Mouse (Mus musculus): ENCODE results near the gene Cyth2.

Gene Cyth2

DNA sequence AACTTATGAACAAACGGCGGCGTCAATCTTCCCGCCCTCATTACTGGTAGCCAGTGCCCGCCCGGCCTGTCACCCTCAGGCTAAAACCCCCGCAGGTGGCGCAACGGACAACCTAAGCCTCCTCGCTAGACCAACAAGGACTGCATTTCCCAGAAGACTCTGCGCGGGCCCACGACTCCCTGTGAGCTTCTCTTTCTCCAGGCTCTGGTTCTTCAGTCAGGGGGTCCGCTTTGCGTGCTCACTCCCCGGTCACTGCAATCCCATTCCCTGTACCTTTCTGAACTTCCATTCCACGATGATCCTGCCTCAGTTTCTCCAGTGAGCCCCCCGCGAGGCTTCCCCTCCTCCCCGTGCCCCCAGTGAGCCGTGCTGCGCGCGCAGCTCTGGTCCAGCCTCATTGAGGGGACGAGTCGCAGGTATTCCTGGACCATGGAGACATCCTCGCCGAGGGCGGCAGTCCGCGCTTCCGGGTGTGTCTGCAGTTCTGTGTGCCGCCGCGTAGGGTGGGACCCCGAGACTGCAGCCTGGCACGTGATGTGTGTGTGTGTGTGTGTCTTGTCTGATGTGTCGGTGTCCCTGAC lies 30.8 kb downstream of the Cyth2 start, which contains the start of gene Lmtk3:
Gene Lmtk3 (plus strand): TSS at position 228 of the 581 bp plus-strand sequence.
- no peak for TF ChIP-seq GATA4 (IDR thresholded peaks at IDR 0.05; ENCODE audit: insufficient replicate concordance, low read length)

DNA sequence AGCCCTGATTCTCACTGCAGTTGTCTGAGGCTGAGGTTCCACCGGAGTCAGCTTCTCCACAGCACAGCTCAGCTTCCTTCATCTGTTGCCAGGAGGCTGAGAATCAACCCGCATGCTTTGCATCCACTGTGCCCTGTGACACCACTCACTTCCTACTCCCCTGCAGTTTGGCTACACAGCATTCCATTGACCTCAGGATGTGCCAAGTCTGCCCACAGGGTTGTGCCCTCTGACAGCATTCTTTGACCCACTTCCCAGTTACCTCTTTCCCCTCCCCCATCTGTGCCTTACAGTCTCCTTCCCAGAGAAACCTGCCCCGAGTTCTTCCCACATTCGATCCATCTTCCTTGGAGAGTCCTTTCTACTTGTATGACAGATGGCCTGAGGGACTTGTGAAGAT lies 32.1 kb downstream of the Cyth2 start:
- TF ChIP-seq GATA4 (IDR thresholded peaks at IDR 0.05; ENCODE audit: insufficient replicate concordance, low read length) = no peak

DNA sequence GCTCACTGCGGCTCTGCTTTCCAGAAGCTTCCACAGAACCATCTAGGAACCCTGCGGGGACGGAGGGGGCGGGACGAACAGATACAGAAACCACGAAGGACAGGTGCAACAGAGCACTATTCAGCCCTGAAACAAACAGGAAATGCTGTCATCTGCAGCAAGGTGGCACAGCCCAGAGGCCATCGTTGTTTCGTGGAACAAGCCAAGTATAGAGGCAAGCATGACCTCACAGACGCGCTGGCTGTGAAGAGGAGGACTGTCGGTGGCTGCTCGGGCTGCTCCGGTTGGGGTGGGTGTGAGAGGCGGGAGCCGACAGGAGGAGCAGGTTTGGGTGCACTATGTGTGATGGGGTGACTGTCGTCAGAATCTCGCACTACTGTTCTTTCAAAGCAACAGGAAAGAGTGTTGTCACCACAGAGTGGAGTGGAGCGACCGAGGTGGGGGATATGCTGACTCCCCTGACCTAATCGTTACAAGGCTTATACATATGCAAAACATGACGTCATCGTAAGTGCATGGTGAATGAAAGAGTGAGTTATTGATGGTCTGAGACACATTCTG lies 35.2 kb downstream of the Cyth2 start:
- no peak for TF ChIP-seq GATA4 (IDR thresholded peaks at IDR 0.05; ENCODE audit: insufficient replicate concordance, low read length)

DNA sequence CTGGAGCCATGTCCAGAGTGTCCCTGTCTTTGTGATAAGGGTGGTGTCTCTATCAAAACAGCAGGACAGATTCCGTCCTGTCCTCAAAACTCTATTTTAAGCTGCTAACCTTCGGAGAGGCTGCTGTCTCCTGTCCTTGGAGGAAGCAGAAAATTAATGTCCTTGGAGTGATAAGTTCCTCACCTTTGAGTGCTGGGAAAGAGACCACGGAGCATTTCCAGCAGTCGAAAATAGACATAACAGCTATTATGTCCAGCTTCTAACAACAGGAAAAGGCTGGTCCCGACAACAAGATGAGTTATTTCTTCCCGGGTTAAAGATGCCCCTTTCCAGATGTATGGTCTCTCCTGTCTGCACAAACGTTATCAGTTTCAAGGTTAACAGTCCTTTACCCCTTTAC lies 39.1 kb downstream of the Cyth2 start:
- no peak for TF ChIP-seq GATA4 (IDR thresholded peaks at IDR 0.05; ENCODE audit: insufficient replicate concordance, low read length)

DNA sequence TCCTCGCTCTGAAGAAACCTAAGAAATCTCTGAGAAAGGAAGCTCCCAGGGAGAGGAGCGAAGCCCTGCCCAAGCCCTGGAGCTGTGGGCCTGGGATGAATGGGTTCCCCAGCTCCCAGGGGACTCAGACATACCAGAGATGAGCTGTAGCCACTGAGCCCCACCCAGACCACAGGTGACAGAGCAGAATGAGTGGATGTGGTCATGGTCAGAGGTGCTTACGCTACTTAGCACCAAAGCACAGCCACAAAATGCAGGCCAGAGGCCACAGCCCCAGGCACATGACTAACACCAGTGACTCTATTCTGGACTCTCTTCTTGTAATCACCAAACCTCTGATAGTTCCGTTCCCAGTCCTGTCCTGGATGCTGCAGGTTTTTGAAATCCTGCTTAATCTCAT lies 43.3 kb downstream of the Cyth2 start:
- no peak for TF ChIP-seq GATA4 (IDR thresholded peaks at IDR 0.05; ENCODE audit: insufficient replicate concordance, low read length)

DNA sequence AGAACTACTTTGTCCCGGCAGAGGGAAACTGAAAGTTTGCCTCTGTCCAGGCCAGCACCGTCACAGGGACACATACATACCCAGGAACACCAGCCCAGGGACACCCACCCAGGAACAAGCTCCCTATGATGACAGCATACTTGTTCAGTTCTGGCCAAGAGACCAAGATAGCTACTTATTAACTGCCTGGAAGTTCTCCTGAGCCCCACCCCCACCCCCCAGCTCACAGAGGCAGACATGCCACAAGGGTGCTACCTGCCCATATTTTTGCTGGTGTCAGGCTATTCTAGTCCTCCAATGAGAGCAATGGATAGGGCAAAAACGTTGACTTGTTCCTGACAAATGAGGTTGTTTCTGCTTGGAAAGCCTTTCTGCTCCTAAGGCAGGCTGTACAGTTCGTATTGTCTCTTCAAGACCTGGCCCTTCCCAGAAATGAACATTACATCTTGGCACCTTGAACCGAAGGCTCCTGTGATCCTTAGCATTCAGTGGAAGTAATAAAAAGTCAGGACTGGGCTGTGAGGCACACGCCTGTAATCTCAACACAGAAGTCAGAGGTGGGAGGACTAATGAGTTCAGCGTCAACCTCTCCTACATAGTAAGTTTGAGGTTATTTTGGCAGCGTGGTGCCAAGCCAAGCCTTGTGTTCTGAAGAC lies 43.8 kb downstream of the Cyth2 start:
- no peak for TF ChIP-seq GATA4 (IDR thresholded peaks at IDR 0.05; ENCODE audit: insufficient replicate concordance, low read length)

DNA sequence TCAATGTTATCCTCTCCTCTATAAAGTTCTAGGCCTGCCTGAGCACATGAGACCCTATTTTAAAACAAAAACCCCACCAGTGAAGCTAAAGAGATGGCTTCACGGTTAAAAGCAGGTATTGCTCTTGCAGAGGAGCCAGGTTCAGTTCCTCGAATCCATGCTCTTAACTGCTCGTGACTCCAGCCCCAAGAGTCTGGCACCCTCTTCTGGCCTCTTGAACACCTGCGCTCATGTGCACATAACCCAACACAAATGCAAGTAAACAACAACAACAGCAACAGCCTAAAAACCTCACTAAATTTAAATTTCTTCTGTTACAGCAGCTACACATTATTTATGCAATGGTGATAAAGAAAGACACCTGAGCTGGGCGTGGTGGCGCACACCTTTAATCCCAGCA lies 46.9 kb downstream of the Cyth2 start:
- TF ChIP-seq GATA4 (IDR thresholded peaks at IDR 0.05; ENCODE audit: insufficient replicate concordance, low read length) = no peak

DNA sequence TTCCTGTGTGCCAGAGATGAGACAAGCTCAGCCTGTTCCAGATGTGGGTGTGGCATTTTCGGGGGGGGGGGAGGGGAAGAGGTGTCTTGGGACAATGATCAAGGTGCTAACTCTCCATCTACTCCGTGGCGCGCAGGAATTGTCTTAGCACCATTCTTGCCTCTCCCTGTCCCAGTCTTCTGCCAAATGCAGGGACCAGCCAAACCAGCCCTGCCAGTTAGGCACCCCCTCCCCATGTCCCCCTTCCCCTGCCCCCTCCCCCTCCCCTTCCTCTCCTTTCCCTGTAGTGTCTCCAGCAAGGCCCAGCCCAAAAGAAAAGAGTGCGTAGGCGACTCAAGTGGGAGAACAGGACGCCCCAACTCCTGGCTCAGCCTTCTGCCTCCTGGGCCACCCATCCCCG lies 47.6 kb downstream of the Cyth2 start:
- TF ChIP-seq GATA4 (IDR thresholded peaks at IDR 0.05; ENCODE audit: insufficient replicate concordance, low read length) = no peak

DNA sequence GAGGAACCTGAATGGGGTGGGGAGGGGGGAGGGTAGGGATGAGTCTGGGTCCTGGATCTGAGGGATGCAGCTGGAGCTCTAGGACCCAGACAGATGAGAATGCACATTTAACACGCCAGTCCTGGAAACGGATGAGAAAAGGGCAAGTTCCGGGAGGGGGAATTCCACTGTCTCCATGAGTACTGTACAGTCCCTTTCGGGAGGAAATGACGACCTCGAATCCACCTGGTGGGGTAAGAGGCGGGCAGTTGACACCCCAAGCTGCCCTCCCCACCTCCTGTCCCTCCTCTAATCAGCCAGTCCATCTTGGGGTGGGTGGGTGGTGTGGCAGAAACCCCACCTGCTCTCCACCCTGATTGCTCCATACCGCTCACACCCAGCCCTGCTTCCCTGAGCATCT lies 48.4 kb downstream of the Cyth2 start:
- no peak for TF ChIP-seq GATA4 (IDR thresholded peaks at IDR 0.05; ENCODE audit: insufficient replicate concordance, low read length)

DNA sequence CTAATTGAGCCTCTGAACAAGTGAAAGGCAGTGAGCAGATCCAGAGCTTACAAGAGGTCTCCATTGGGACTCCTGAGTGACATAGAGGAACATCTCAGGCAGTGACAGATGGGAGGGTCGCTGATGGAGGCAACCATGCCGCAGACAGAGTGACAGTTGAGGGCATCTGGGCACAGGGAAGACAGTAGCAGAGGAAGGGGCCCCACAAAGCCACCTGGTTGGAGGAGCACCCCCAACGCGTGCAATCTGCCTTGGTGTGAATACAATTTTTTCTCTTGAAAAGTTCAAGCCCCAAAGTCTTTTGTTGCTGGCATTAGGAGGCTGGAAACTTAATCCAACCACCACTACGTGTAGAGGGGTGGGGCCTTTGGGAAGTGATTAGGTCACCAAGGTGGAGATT lies 54.2 kb downstream of the Cyth2 start:
- TF ChIP-seq GATA4 (IDR thresholded peaks at IDR 0.05; ENCODE audit: insufficient replicate concordance, low read length) = no peak

DNA sequence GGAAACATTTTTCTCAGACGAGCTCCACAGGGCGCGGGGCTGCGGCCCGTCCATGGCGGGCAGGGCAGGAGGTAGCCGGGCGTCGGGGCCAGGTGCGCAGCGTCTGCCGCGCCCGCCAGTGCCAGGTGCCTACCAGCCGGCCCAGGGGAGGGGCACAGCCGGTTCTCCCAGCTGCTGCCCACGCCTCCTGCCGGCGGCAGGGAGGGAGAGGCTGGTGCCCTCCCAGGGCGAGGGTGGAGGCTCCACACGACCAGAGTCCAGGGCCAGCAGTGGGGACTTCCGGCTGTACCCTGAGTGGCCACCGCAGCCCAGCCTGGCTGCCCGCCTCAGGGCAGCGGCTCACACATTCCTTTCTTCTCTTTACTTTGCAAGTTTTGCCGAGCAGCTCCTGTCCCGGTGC lies 55.0 kb downstream of the Cyth2 start:
- no peak for TF ChIP-seq GATA4 (IDR thresholded peaks at IDR 0.05; ENCODE audit: insufficient replicate concordance, low read length)

Measured in liver, adult (tissue).